Comparison of ENCODE assay signal across 34 mouse cellular contexts in the genomic region with DNA sequence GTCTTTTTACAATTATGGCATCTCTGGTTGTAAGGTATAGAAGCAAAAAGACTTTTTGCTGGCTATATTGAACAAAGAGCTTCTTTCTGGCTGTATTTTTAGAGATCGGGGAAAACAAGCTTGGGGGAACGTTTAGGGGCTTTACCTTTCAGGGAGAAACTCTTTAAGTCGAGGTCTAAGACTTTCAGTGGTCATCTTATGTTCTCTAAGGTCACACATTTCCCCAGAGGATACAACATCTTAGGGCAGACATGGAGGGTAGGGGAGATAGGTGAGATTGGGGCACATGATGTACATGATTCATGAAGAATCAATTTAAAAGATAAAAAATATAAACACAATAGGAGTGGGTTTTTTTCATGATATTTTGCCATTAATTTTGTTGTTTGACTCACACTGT.
"Had no signal": no experiment of that assay in that cellular context is flagged by ENCODE, and none has a peak within 500 bp of the region (broad histone marks: within the 10 kb centered on the region; RNA-seq: fewer than 3 reads in every experiment).

No protein-coding gene starts in this region.

- H3K9ac ChIP-seq: heart, embryonic 12.5 days; heart, embryonic 13.5 days; heart, embryonic 15.5 days; hindbrain, embryonic 12.5 days; hindbrain, embryonic 14.5 days; hindbrain, embryonic 15.5 days; intestine, embryonic 15.5 days; kidney, embryonic 15.5 days had no signal

- DNase-seq: heart, postnatal 10 days; heart, postnatal 14 days; heart, postnatal 36 days; heart, postnatal 4 days; kidney, adult 11 months; kidney, adult 18-20 months; kidney, adult 2 months; kidney, adult 8-10 months; kidney, adult 9 months; kidney, postnatal 10 days; kidney, postnatal 14 days; kidney, postnatal 25 days; kidney, postnatal 36 days; kidney, postnatal 4 days; layer of hippocampus, adult 9-11 months; layer of hippocampus, postnatal 36 days had no signal

- H3K27me3 ChIP-seq: heart, embryonic 12.5 days; heart, embryonic 13.5 days; heart, embryonic 15.5 days; hindbrain, embryonic 12.5 days; hindbrain, embryonic 15.5 days; intestine, embryonic 15.5 days; kidney, embryonic 15.5 days had no signal

- ATAC-seq: hindbrain, embryonic 16.5 days; hindbrain, postnatal 0 days; inflammation-experienced regulatory T-cells, adult 6 months; intestine, embryonic 15.5 days; intestine, embryonic 16.5 days; intestine, postnatal 0 days had no signal

- H3K4me1 ChIP-seq: heart, embryonic 12.5 days; heart, embryonic 13.5 days; heart, embryonic 15.5 days; hindbrain, embryonic 10.5 days; hindbrain, embryonic 12.5 days; hindbrain, embryonic 15.5 days; intestine, embryonic 15.5 days; kidney, embryonic 15.5 days had no signal

- H3K4me2 ChIP-seq: heart, embryonic 11.5 days; heart, embryonic 12.5 days; heart, embryonic 13.5 days; heart, embryonic 15.5 days; hindbrain, embryonic 12.5 days; hindbrain, embryonic 14.5 days; hindbrain, embryonic 15.5 days; intestine, embryonic 15.5 days; kidney, embryonic 15.5 days had no signal

- H3K9me3 ChIP-seq: heart, embryonic 12.5 days; heart, embryonic 13.5 days; heart, embryonic 15.5 days; hindbrain, embryonic 10.5 days; hindbrain, embryonic 12.5 days; hindbrain, embryonic 15.5 days; intestine, embryonic 15.5 days; kidney, embryonic 15.5 days had no signal

- H3K36me3 ChIP-seq: heart, embryonic 12.5 days; heart, embryonic 13.5 days; heart, embryonic 15.5 days; hindbrain, embryonic 10.5 days; hindbrain, embryonic 12.5 days; hindbrain, embryonic 15.5 days; intestine, embryonic 15.5 days; kidney, embryonic 15.5 days had no signal

- H3K27ac ChIP-seq: heart, embryonic 13.5 days; heart, embryonic 15.5 days; hindbrain, embryonic 10.5 days; hindbrain, embryonic 12.5 days; hindbrain, embryonic 14.5 days; hindbrain, embryonic 15.5 days; hindbrain, postnatal 0 days; intestine, embryonic 15.5 days; kidney, embryonic 15.5 days; kidney, postnatal 0 days; layer of hippocampus, adult 2 months; left cerebral cortex, adult 2 months had no signal

- H3K4me3 ChIP-seq: heart, embryonic 12.5 days; heart, embryonic 13.5 days; heart, embryonic 15.5 days; hindbrain, embryonic 10.5 days; hindbrain, embryonic 12.5 days; hindbrain, embryonic 15.5 days; intestine, embryonic 15.5 days; kidney, embryonic 15.5 days; layer of hippocampus, adult 2 months; left cerebral cortex, adult 2 months had no signal
